25 mouse cellular contexts compared by ENCODE assay signal in the genomic region with DNA sequence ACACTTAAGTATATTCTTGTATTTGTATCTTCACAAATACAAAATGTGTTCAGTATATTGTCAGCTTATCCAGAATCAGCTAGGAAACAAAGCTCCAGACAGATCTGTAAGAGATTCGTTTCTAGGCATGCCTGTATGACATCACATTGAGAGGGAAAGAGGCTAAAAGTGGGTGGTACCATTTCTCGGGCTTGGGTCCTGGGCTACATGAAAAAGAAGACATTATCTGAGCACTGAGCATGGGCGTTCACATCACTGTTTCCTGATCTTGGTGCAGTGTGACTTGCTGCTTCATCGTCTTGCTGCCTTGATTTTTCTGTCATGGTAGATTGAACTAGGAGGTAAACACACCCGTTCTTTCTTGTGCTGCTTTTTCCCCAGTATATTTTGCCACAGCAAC.
DNase-seq lines count a peak whose midpoint lies in the region; ATAC-seq and TF ChIP-seq lines count a peak whose summit lies in the region.
"Had no signal": no experiment of that assay in that cellular context is flagged by ENCODE, and none has a peak within 500 bp of the region (broad histone marks: within the 10 kb centered on the region; RNA-seq: fewer than 3 reads in every experiment).

No protein-coding gene starts in this region.

- no peak for TF ChIP-seq POLR2A in heart, adult 2 months (IDR thresholded peaks at IDR 0.05; ENCODE audit: insufficient read depth, low read depth, low read length)
- no peak for TF ChIP-seq POLR2A in small intestine, adult 2 months (IDR thresholded peaks at IDR 0.05; ENCODE audit: low read depth, low read length)

- H3K27ac ChIP-seq in heart, embryonic 11.5 days (ENCODE audit: low read depth, low read length), result peak overlapping the region; percentile 35; the same call in 1 of the 2 replicates
- H3K27ac ChIP-seq in heart, adult 2 months, result no peak overlapping the region
- no peak overlapping the region for H3K27ac ChIP-seq in liver, embryonic 12.5 days
- no peak overlapping the region for H3K27ac ChIP-seq in liver, postnatal 0 days (ENCODE audit: low read depth)
- H3K27ac ChIP-seq in lung, embryonic 16.5 days (ENCODE audit: low read length), result peak overlapping the region; percentile 16
- H3K27ac ChIP-seq in small intestine, adult 2 months (ENCODE audit: insufficient read depth, low read depth, low read length), result peak overlapping the region; percentile 43; the same call in 1 of the 2 replicates
- H3K27ac ChIP-seq: embryonic facial prominence, embryonic 12.5 days; embryonic facial prominence, embryonic 15.5 days; gastrocnemius, adult 2 months; hindbrain, embryonic 10.5 days; hindbrain, embryonic 13.5 days had no signal

- H3K4me2 ChIP-seq in heart, embryonic 11.5 days, result no peak overlapping the region
- no peak overlapping the region for H3K4me2 ChIP-seq in liver, embryonic 12.5 days
- H3K4me2 ChIP-seq in liver, postnatal 0 days (ENCODE audit: low read depth, low read length), result no peak overlapping the region
- no peak overlapping the region for H3K4me2 ChIP-seq in lung, embryonic 16.5 days (ENCODE audit: low read depth, low read length)
- H3K4me2 ChIP-seq: embryonic facial prominence, embryonic 12.5 days; embryonic facial prominence, embryonic 15.5 days; hindbrain, embryonic 13.5 days had no signal

- ATAC-seq in heart, embryonic 11.5 days (replicated peaks; ENCODE audit: insufficient number of reproducible peaks, low FRiP score, low TSS enrichment), result no peak
- ATAC-seq in liver, embryonic 12.5 days, result 0 out of 2 replicates have a peak, but pooled peaks have one; percentile 23
- no peak for ATAC-seq in liver, postnatal 0 days
- ATAC-seq in lung, embryonic 16.5 days (ENCODE audit: low read depth), result peak; percentile 59
- ATAC-seq: forebrain, embryonic 14.5 days; forebrain, postnatal 0 days; hindbrain, embryonic 16.5 days had no signal

- TF ChIP-seq CTCF in heart, adult 2 months (IDR thresholded peaks at IDR 0.05), result no peak
- TF ChIP-seq CTCF in liver, postnatal 0 days (IDR thresholded peaks at IDR 0.05; ENCODE audit: low read depth), result no peak
- no peak for TF ChIP-seq CTCF in small intestine, adult 2 months (IDR thresholded peaks at IDR 0.05; ENCODE audit: extremely low read depth, insufficient read length, insufficient replicate concordance, low read depth, low read length)

- no peak for TF ChIP-seq EP300 in heart, adult 2 months (IDR thresholded peaks at IDR 0.05; ENCODE audit: insufficient read depth, low read depth, low read length)
- TF ChIP-seq EP300 in liver, postnatal 0 days (IDR thresholded peaks at IDR 0.05; ENCODE audit: low read depth), result no peak

- H3K4me3 ChIP-seq in heart, embryonic 11.5 days (ENCODE audit: low read depth, low read length), result no peak overlapping the region
- H3K4me3 ChIP-seq in heart, adult 2 months, result no peak overlapping the region
- no peak overlapping the region for H3K4me3 ChIP-seq in liver, embryonic 12.5 days
- H3K4me3 ChIP-seq in liver, postnatal 0 days (ENCODE audit: low read depth, low read length), result no peak overlapping the region
- H3K4me3 ChIP-seq in lung, embryonic 16.5 days (ENCODE audit: low read length), result no peak overlapping the region
- no peak overlapping the region for H3K4me3 ChIP-seq in small intestine, adult 2 months (ENCODE audit: low read depth, low read length)
- H3K4me3 ChIP-seq: embryonic facial prominence, embryonic 12.5 days; embryonic facial prominence, embryonic 15.5 days; gastrocnemius, adult 2 months; hindbrain, embryonic 10.5 days; hindbrain, embryonic 13.5 days had no signal

- DNase-seq in heart, adult 2 months, result no peak
- DNase-seq in liver, postnatal 0 days, result no peak
- DNase-seq in lung, postnatal 25 days (ENCODE audit: low spot score), result no peak
- DNase-seq: adrenal gland, adult 2 months; adrenal gland, postnatal 14 days; B cell, adult 2 months; cerebellum, adult 11 months; cerebellum, adult 2 months; cerebellum, adult 9-11 months; cerebellum, postnatal 25 days; forebrain, postnatal 0 days; gastrocnemius, adult 2 months; gastrocnemius, postnatal 14 days had no signal

- no peaks in the 10 kb centered on the region for H3K27me3 ChIP-seq in heart, embryonic 11.5 days (ENCODE audit: control insufficient read depth, insufficient read depth, low read length)
- H3K27me3 ChIP-seq in heart, adult 2 months (ENCODE audit: control insufficient read depth, insufficient read depth, low read length), result no peaks in the 10 kb centered on the region
- no peaks in the 10 kb centered on the region for H3K27me3 ChIP-seq in liver, embryonic 12.5 days (replicated peaks)
- no peaks in the 10 kb centered on the region for H3K27me3 ChIP-seq in liver, postnatal 0 days (ENCODE audit: insufficient read depth, low read length)
- H3K27me3 ChIP-seq in lung, embryonic 16.5 days (ENCODE audit: control insufficient read depth, insufficient read depth, low read depth, low read length), result no peaks in the 10 kb centered on the region
- H3K27me3 ChIP-seq in small intestine, adult 2 months (ENCODE audit: control insufficient read depth, insufficient read depth, low read length), result no peaks in the 10 kb centered on the region
- H3K27me3 ChIP-seq: CH12.LX; embryonic facial prominence, embryonic 12.5 days; embryonic facial prominence, embryonic 15.5 days; hindbrain, embryonic 13.5 days had no signal

- H3K36me3 ChIP-seq in heart, embryonic 11.5 days (ENCODE audit: control insufficient read depth, insufficient read depth, low read length), result no peaks in the 10 kb centered on the region
- H3K36me3 ChIP-seq in heart, adult 2 months (ENCODE audit: control insufficient read depth, insufficient read depth, low read length), result no peaks in the 10 kb centered on the region; the same call in 1 of the 2 replicates
- 0 out of 2 replicates have a peak, but pooled peaks cover 3% of the 10 kb centered on the region for H3K36me3 ChIP-seq in liver, embryonic 12.5 days
- no peaks in the 10 kb centered on the region for H3K36me3 ChIP-seq in liver, postnatal 0 days (replicated peaks; ENCODE audit: insufficient read depth, low read length)
- H3K36me3 ChIP-seq in lung, embryonic 16.5 days (ENCODE audit: control insufficient read depth, insufficient read depth, low read length), result no peaks in the 10 kb centered on the region
- H3K36me3 ChIP-seq in small intestine, adult 2 months (ENCODE audit: control insufficient read depth, insufficient read depth, low read length), result 0 out of 2 replicates have a peak, but pooled peaks cover 5% of the 10 kb centered on the region
- H3K36me3 ChIP-seq: embryonic facial prominence, embryonic 12.5 days had no signal

- H3K9me3 ChIP-seq in heart, embryonic 11.5 days (replicated peaks; ENCODE audit: control insufficient read depth, low read length), result no peaks in the 10 kb centered on the region
- H3K9me3 ChIP-seq in liver, embryonic 12.5 days (replicated peaks), result no peaks in the 10 kb centered on the region
- no peaks in the 10 kb centered on the region for H3K9me3 ChIP-seq in liver, postnatal 0 days (ENCODE audit: low read length)
- H3K9me3 ChIP-seq in lung, embryonic 16.5 days (ENCODE audit: control insufficient read depth, low read length), result no peaks in the 10 kb centered on the region
- H3K9me3 ChIP-seq: embryonic facial prominence, embryonic 12.5 days; embryonic facial prominence, embryonic 15.5 days; G1E; hindbrain, embryonic 10.5 days; hindbrain, embryonic 13.5 days had no signal

- 45% methylated on average over 5 of the region's 5 CpGs for WGBS in heart, embryonic 11.5 days (ENCODE audit: insufficient replicate concordance)
- 46% methylated on average over 5 of the region's 5 CpGs for WGBS in heart, adult 2 months
- 37% methylated on average over 5 of the region's 5 CpGs for WGBS in liver, embryonic 12.5 days (ENCODE audit: insufficient replicate concordance)
- 49% methylated on average over 5 of the region's 5 CpGs for WGBS in liver, postnatal 0 days (ENCODE audit: insufficient replicate concordance)
- 41% methylated on average over 5 of the region's 5 CpGs for WGBS in lung, embryonic 16.5 days
- 68% methylated on average over 5 of the region's 5 CpGs for WGBS in small intestine, adult 2 months

- intact Hi-C loops in heart, adult 2 months (cut with DNase I), result no loop called here

- H3K79me2 ChIP-seq in heart, adult 2 months (replicated peaks; ENCODE audit: control insufficient read depth, insufficient read depth, low read length), result no peaks in the 10 kb centered on the region

- H3K9ac ChIP-seq in heart, embryonic 11.5 days (ENCODE audit: low read depth, low read length), result no peak overlapping the region
- no peak overlapping the region for H3K9ac ChIP-seq in heart, adult 2 months (ENCODE audit: low read depth, low read length)
- no peak overlapping the region for H3K9ac ChIP-seq in liver, embryonic 12.5 days
- no peak overlapping the region for H3K9ac ChIP-seq in liver, postnatal 0 days (replicated peaks)
- no peak overlapping the region for H3K9ac ChIP-seq in lung, embryonic 16.5 days (ENCODE audit: low read length)
- H3K9ac ChIP-seq: embryonic facial prominence, embryonic 12.5 days; embryonic facial prominence, embryonic 15.5 days; forebrain, postnatal 0 days; hindbrain, embryonic 13.5 days had no signal

- peaks cover 23% of the 10 kb centered on the region for H3K4me1 ChIP-seq in heart, embryonic 11.5 days (ENCODE audit: control insufficient read depth, insufficient read depth, low read length)
- no peaks in the 10 kb centered on the region; the same call in 1 of the 2 replicates for H3K4me1 ChIP-seq in heart, adult 2 months (ENCODE audit: control insufficient read depth, insufficient read depth, low read length)
- peaks cover 38% of the 10 kb centered on the region for H3K4me1 ChIP-seq in liver, embryonic 12.5 days
- H3K4me1 ChIP-seq in liver, postnatal 0 days (ENCODE audit: insufficient read depth), result peaks cover 20% of the 10 kb centered on the region
- H3K4me1 ChIP-seq in lung, embryonic 16.5 days (replicated peaks; ENCODE audit: control insufficient read depth, insufficient read depth, low read length), result peaks cover 14% of the 10 kb centered on the region
- peaks cover 8% of the 10 kb centered on the region for H3K4me1 ChIP-seq in small intestine, adult 2 months (ENCODE audit: control insufficient read depth, insufficient read depth, insufficient read length, low read length)
- H3K4me1 ChIP-seq: embryonic facial prominence, embryonic 12.5 days; hindbrain, embryonic 10.5 days; hindbrain, embryonic 13.5 days had no signal

Comparison
In these comparisons a context has a peak if more than half of its experiments do, and no peak if none do; other contexts are left out.
1. ATAC-seq: peak in liver, embryonic 12.5 days (single experiment) and lung, embryonic 16.5 days (single experiment); none in heart, embryonic 11.5 days (single experiment) and liver, postnatal 0 days (single experiment).
2. H3K27ac ChIP-seq: peak in heart, embryonic 11.5 days (single experiment), lung, embryonic 16.5 days (single experiment) and small intestine, adult 2 months (single experiment); none in heart, adult 2 months (single experiment), liver, embryonic 12.5 days (single experiment) and liver, postnatal 0 days (single experiment).